Mouse (Mus musculus) liver (tissue): ENCODE results near the gene Rhox2a.
"Not testable (repeated sequence)": the region's sequence is repeated elsewhere in the genome, so short reads cannot be mapped to it uniquely, and the experiment has no call there.

Experiments
- DNase-seq: peaks from one replicate; pipeline ENCODE4 v3.0.0-alpha.2; 2020; ENCODE audit warnings: mixed read lengths

The Rhox2a gene

GRCm38 (mm10) chrX:37244676-37245075, at the start of gene Rhox2a:
Gene Rhox2a, plus strand, starts transcription at chrX:37244976.
- not testable (repeated sequence) for DNase-seq

DNA sequence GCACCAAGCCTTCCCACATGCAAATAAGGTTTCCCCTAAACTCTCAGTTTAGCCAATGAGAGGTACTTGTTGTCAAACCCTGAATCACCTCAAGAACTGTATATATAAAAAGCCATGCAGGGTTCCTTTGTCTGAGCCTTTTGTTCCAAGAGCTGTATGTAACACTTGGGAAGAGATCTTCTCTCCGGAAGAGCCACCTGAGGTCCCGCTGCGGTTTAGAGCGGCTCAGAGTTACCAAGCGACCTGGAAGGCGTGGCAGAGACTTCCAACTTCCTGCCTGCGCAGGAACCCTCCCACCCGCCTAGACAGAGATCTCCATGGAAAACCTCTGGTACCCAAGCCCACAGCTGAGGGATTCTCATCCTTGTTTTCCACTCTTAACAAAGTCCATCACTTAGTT, 46.1 kb upstream of the Rhox2a start:
- no peak for DNase-seq

GRCm38 (mm10) chrX:37210941-37211340, 33.8 kb upstream of the Rhox2a start, which contains the start of gene Gm9:
Gene Gm9, minus strand, starts transcription at chrX:37211041.
- DNase-seq, result no peak

GRCm38 (mm10) chrX:37222158-37222557, 22.6 kb upstream of the Rhox2a start, which contains the start of gene Rhox1:
Gene Rhox1, minus strand, starts transcription at chrX:37222258.
- not testable (repeated sequence) for DNase-seq

DNA sequence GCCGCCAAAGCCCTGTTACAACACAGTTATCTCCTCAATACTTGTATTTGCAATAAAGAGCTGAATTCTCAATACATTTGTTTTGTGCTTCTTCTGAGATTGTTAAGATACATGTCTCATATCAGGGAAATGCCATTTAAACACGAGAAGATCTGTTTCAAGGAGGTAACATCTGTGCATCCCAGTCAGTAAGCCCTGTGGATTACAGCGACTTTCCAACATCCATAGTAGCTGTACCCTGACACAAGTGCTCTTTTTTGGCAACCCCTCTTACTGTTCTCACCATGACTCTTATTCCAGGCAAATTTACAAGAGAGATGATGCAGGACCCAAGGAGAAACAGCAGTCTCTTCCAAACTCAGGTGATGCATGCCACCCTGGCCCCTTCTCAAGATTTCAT, 4.8 kb downstream of the Rhox2a start, which contains the start of gene Rhox3a:
TSS of gene Rhox3a (plus strand) at position 301 of the 400 bp plus-strand sequence.
- not testable (repeated sequence) for DNase-seq

DNA sequence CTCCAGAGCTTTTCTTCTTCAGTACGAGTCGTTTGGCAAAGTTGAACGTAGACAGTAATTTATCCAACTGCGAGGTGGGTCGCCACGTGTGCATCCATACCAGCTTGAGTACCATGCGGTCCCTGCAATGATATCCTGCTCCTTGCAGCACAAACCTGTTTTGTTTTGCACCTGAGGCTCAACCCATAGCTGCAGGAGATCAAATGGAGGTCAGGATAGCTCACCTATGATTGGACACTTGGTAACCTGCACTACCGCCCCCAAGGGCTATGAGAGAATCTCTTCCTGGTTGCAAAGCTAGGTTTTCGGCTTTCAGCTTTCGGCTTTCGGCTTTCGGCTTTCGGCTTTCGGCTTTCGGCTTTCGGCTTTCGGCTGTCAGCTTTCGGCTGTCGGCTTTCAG, 20.3 kb downstream of the Rhox2a start, which contains the start of gene Rhox4a:
TSS of gene Rhox4a (plus strand) at position 301 of the 400 bp plus-strand sequence.
- not testable (repeated sequence) for DNase-seq
